Mouse (Mus musculus): ENCODE results near the gene Vps53.
"Not testable (repeated sequence)": the region's sequence is repeated elsewhere in the genome, so short reads cannot be mapped to it uniquely, and the experiment has no call there.

Gene Vps53

GRCm38 (mm10) chr11:76010838-76011624 lies 168.4 kb downstream of the Vps53 start:
- DNase-seq, result no peak

GRCm38 (mm10) chr11:76009101-76009500 lies 170.3 kb downstream of the Vps53 start:
- DNase-seq, result no peak

- no peak for DNase-seq
Observed at GRCm38 (mm10) chr11:76008162-76008561, 171.3 kb downstream of the Vps53 start.

GRCm38 (mm10) chr11:76004276-76004675 lies 175.2 kb downstream of the Vps53 start:
- DNase-seq, result not testable (repeated sequence)

GRCm38 (mm10) chr11:76001237-76001878 lies 178.1 kb downstream of the Vps53 start:
- DNase-seq, result no peak

GRCm38 (mm10) chr11:76000701-76001100 lies 178.7 kb downstream of the Vps53 start:
- no peak for DNase-seq

GRCm38 (mm10) chr11:75999440-76000155 lies 179.8 kb downstream of the Vps53 start, which contains the start of gene 1700016K19Rik:
TSS of gene 1700016K19Rik (plus strand) at chr11:75999912.
- DNase-seq, result peak; percentile 83

Data from right cerebral cortex, adult 18-20 months (tissue).